9 mouse cellular contexts compared by ENCODE assay signal in the genomic region with DNA sequence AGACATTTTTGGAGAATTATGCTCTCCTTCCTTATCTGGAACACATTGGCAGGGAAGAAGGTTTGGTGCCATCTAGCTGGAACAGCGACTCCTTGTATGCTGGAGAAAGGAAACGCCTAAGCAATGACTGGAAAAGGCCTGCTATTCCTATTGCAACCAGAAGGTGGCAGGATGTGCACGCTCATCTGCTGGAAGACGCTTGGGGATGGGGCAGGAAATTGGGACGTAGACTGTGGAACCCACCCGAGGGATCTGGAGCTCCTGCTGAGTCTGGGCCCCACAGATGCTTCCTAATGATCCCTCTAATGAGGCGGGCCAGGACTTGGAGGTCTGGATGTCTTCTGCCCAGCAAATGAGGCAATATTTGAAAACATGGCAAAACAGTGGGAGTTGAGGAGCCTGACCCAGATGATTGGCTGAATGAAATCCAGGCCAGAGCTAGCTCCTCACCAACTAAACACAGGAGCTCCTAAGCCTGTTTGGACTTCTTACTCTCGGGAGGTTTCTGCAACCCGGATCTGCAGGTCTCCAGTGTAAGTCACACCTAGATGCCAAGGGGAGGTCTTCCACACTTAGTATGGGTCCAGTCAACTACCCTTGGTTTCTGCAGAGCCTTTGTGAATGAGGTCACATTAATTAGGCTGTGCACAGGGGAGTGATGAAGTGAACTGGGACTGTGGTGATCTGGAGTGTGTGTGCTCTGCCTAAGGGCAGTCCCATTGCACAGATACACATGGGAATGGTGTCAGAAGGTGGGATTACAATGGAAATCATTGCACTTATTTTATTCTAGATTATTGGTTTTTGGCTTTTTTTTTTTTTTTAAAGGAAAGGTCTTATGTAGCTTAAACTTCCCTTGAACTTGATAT. TPM values are rescaled to one million over a fixed set of nuclear protein-coding genes. Genes with fewer than 3 reads are reported as not detected.
DNase-seq lines count a peak whose midpoint lies in the region; TF ChIP-seq lines count a peak whose summit lies in the region.
"Had no signal": no experiment of that assay in that cellular context is flagged by ENCODE, and none has a peak within 500 bp of the region (broad histone marks: within the 10 kb centered on the region; RNA-seq: fewer than 3 reads in every experiment).

No protein-coding gene starts in this region.

- H3K9me3 ChIP-seq in CH12.LX (replicated peaks; ENCODE audit: low read length), result peaks cover 4% of the 10 kb centered on the region
- H3K9me3 ChIP-seq in embryonic facial prominence, embryonic 10.5 days, result no peaks in the 10 kb centered on the region
- H3K9me3 ChIP-seq: limb, embryonic 15.5 days had no signal

- intact Hi-C loops in heart, postnatal 10 days (cut with DNase I), result loop anchor here (1.0 to 10.0 kb wide), 3 partner anchors 276 to 588 kb away; no protein-coding TSS in a partner anchor

- in situ Hi-C loops in CH12.LX (cut with MboI; ENCODE audit: low pct_ligation_motif_present, low pct_unique_long_range_greater_than_20kb, low sequenced_read_pairs), result loop anchor here (25.0 kb wide), 1 partner anchor 468 kb away; no protein-coding TSS in a partner anchor

- no peak overlapping the region for H3K4me2 ChIP-seq in CH12.LX (ENCODE audit: insufficient read depth, low read depth, poor library complexity, severe bottlenecking)
- H3K4me2 ChIP-seq: limb, embryonic 15.5 days had no signal

- TF ChIP-seq CTCF in CH12.LX (conservative IDR thresholded peaks at IDR 0.05 in 1 of 2, IDR thresholded peaks at IDR 0.05 in 1 of 2; ENCODE audit: low read depth in 2 of 2, low read length in 2 of 2), result peak; percentile 21 to 73; a peak in 2 of 4 replicates
- peak; percentile 92 for TF ChIP-seq CTCF in lung, adult 2 months (IDR thresholded peaks at IDR 0.05; ENCODE audit: insufficient read depth, low read length)
- peak; percentile 79 for TF ChIP-seq CTCF in olfactory bulb, adult 2 months (IDR thresholded peaks at IDR 0.05; ENCODE audit: insufficient read depth, low read depth, low read length)

- TF ChIP-seq RAD21 in CH12.LX (IDR thresholded peaks at IDR 0.05; ENCODE audit: low read depth, low read length), result peak; percentile 73

- no peak for TF ChIP-seq EP300 in CH12.LX (IDR thresholded peaks at IDR 0.05; ENCODE audit: low read length)

- H3K4me3 ChIP-seq in CH12.LX (replicated peaks in 1 of 3; ENCODE audit: low read depth in 2 of 3, low read length in 2 of 3, poor library complexity in 1 of 3), result no peak overlapping the region
- no peak overlapping the region for H3K4me3 ChIP-seq in embryonic facial prominence, embryonic 10.5 days
- no peak overlapping the region for H3K4me3 ChIP-seq in lung, adult 2 months (replicated peaks; ENCODE audit: extremely low read depth, low read depth, low read length)
- no peak overlapping the region for H3K4me3 ChIP-seq in olfactory bulb, adult 2 months (ENCODE audit: insufficient read depth, low read depth, low read length)
- H3K4me3 ChIP-seq: limb, embryonic 15.5 days had no signal

- H3K79me2 ChIP-seq in CH12.LX (replicated peaks; ENCODE audit: control insufficient read depth, extremely low read depth, insufficient read depth, poor library complexity, severe bottlenecking), result no peaks in the 10 kb centered on the region

- H3K36me3 ChIP-seq in CH12.LX (replicated peaks in 1 of 2; ENCODE audit: control insufficient read depth in 1 of 2, insufficient read depth in 1 of 2, low read length in 1 of 2), result no peaks in the 10 kb centered on the region
- H3K36me3 ChIP-seq in embryonic facial prominence, embryonic 10.5 days (replicated peaks), result 0 out of 2 replicates have a peak, but pooled peaks cover 3% of the 10 kb centered on the region
- H3K36me3 ChIP-seq: limb, embryonic 15.5 days had no signal

- H3K27me3 ChIP-seq in CH12.LX (replicated peaks), result peaks cover 73% of the 10 kb centered on the region
- H3K27me3 ChIP-seq in embryonic facial prominence, embryonic 10.5 days (replicated peaks; ENCODE audit: low read depth, poor library complexity, severe bottlenecking), result no peaks in the 10 kb centered on the region
- H3K27me3 ChIP-seq: limb, embryonic 15.5 days had no signal

- no peak for DNase-seq in CH12.LX (ENCODE audit: extremely low read depth)
- DNase-seq in adrenal gland, postnatal 14 days, result peak; percentile 72
- peak; percentile 76 for DNase-seq in embryonic facial prominence, embryonic 10.5 days (ENCODE audit: low spot score)
- peak; percentile 71 to 80 for DNase-seq in heart, postnatal 10 days
- DNase-seq in layer of hippocampus, adult 11-12 months (ENCODE audit: low spot score), result peak; percentile 74
- peak; percentile 41 for DNase-seq in lung, adult 2 months
- peak; percentile 59 for DNase-seq in thymus, postnatal 4 days

- dilution Hi-C loops in CH12.LX (cut with MboI; ENCODE audit: extremely low pct_ligation_motif_present, extremely low pct_unique_long_range_greater_than_20kb, low sequenced_read_pairs), result no loop called here

- 5% methylated on average over 9 of the region's 9 CpGs for WGBS in embryonic facial prominence, embryonic 10.5 days
- 4% methylated on average over 9 of the region's 9 CpGs for WGBS in lung, adult 2 months
- 5% methylated on average over 9 of the region's 9 CpGs for WGBS in olfactory bulb, adult 2 months

- H3K9ac ChIP-seq in CH12.LX (ENCODE audit: insufficient read depth, low read depth), result no peak overlapping the region
- H3K9ac ChIP-seq: limb, embryonic 15.5 days had no signal

- no peak for TF ChIP-seq POLR2A in CH12.LX (IDR thresholded peaks at IDR 0.05; ENCODE audit: low read depth, low read length)
- TF ChIP-seq POLR2A in lung, adult 2 months (IDR thresholded peaks at IDR 0.05; ENCODE audit: borderline replicate concordance, extremely low read depth, low read depth, low read length), result no peak
- no peak for TF ChIP-seq POLR2A in olfactory bulb, adult 2 months (IDR thresholded peaks at IDR 0.05; ENCODE audit: insufficient read depth, low read depth, low read length)

- H3K4me1 ChIP-seq in CH12.LX (ENCODE audit: control insufficient read depth in 1 of 2, insufficient read depth in 2 of 2), result no peaks in the 10 kb centered on the region
- H3K4me1 ChIP-seq in embryonic facial prominence, embryonic 10.5 days, result peaks cover 2% of the 10 kb centered on the region; the same call in 1 of the 2 replicates
- no peaks in the 10 kb centered on the region for H3K4me1 ChIP-seq in lung, adult 2 months (ENCODE audit: control insufficient read depth, insufficient read depth, low read length)
- no peaks in the 10 kb centered on the region for H3K4me1 ChIP-seq in olfactory bulb, adult 2 months (ENCODE audit: control insufficient read depth, insufficient read depth, low read length)

- no peak overlapping the region for H3K27ac ChIP-seq in CH12.LX (ENCODE audit: insufficient read depth, low read depth)
- no peak overlapping the region for H3K27ac ChIP-seq in embryonic facial prominence, embryonic 10.5 days (replicated peaks)
- no peak overlapping the region for H3K27ac ChIP-seq in olfactory bulb, adult 2 months (ENCODE audit: insufficient read depth, low read depth, low read length)
- H3K27ac ChIP-seq: limb, embryonic 15.5 days had no signal

TF ChIP-seq in CH12.LX, 34 proteins besides CTCF, POLR2A, EP300 and RAD21:
- TF ChIP-seq SMC3 (IDR thresholded peaks at IDR 0.05; ENCODE audit: low read depth, low read length) (peak; percentile 52), NRF1 (IDR thresholded peaks at IDR 0.05; ENCODE audit: low read depth, low read length) (no peak)

RNA-seq across cellular contexts. Expression of a gene that starts 49.6 kb away (rescaled TPM):
- total RNA-seq in CH12.LX (2012; rRNA removed) (145 and 182 TPM in 2 replicates), CH12.LX (2014; rRNA removed) (183 and 188 TPM in 2 replicates)
- 202 and 233 TPM in 2 replicates for polyA plus RNA-seq in CH12.LX (2012; ENCODE audit: insufficient read length, low read depth)
- total RNA-seq in adrenal gland, postnatal 14 days (2021), result 61.8 and 61.9 TPM in 2 replicates
- 282 and 290 TPM in 2 replicates for polyA plus RNA-seq in embryonic facial prominence, embryonic 10.5 days (2016; fragmentation: Nextera tagmentation; extraction: Ambion mirVana)
- total RNA-seq in heart, postnatal 10 days (2021), result 10 to 100 TPM; 48.2 to 54.4 TPM
- 20.5 and 21.8 TPM in 2 replicates for polyA plus RNA-seq in lung, adult 2 months (2012; rRNA removed)
- polyA plus RNA-seq in olfactory bulb, adult 2 months (2012; ENCODE audit: insufficient read depth, insufficient read length, low replicate concordance, missing spikeins), result 68.2 and 75.3 TPM in 2 replicates

RNA-seq across cellular contexts. Expression of a gene that starts 58.0 kb away (rescaled TPM):
- total RNA-seq in CH12.LX (2012; rRNA removed) (445 and 523 TPM in 2 replicates), CH12.LX (2014; rRNA removed) (382 and 398 TPM in 2 replicates)
- polyA plus RNA-seq in CH12.LX (2012; ENCODE audit: insufficient read length, low read depth), result 242 and 264 TPM in 2 replicates
- total RNA-seq in adrenal gland, postnatal 14 days (2021), result 255 and 290 TPM in 2 replicates
- 266 and 285 TPM in 2 replicates for polyA plus RNA-seq in embryonic facial prominence, embryonic 10.5 days (2016; fragmentation: Nextera tagmentation; extraction: Ambion mirVana)
- total RNA-seq in heart, postnatal 10 days (2021), result 100 to 1,000 TPM; 168 to 169 TPM
- polyA plus RNA-seq in lung, adult 2 months (2012; rRNA removed), result 243 and 337 TPM in 2 replicates
- polyA plus RNA-seq in olfactory bulb, adult 2 months (2012; ENCODE audit: insufficient read depth, insufficient read length, low replicate concordance, missing spikeins), result not detected in 2 replicates
